Mouse (Mus musculus) forebrain, embryonic 13.5 days (tissue): ENCODE measurements around the gene Tctn1. TPM values are rescaled to one million over a fixed set of nuclear protein-coding genes. Genes with fewer than 3 reads are reported as not detected.
A peak's percentile ranks its signal among the peaks of the same experiment; 100 is the strongest.

Experiments used
- ATAC-seq: fragments of 200-750 bp; cut with Nextera tagmentation; 2 replicates; pipeline ENCODE4 v1.8.0; 2017
- H3K27ac ChIP-seq: fragments of 300-500 bp; sonication (generic); 2 replicates; pipeline ENCODE4 v1.5.1; 2015; ENCODE audit warnings: inconsistent platforms, mild to moderate bottlenecking, moderate library complexity
- H3K27me3 ChIP-seq: fragments of 300-500 bp; sonication (generic); 2 replicates; pipeline ENCODE4 v1.6.1; 2015; ENCODE audit warnings: mild to moderate bottlenecking, inconsistent platforms
- H3K36me3 ChIP-seq: fragments of 300-500 bp; sonication (generic); 2 replicates; pipeline ENCODE4 v1.6.1; 2015; ENCODE audit warnings: mild to moderate bottlenecking, inconsistent platforms; ENCODE audit not compliant: poor library complexity, severe bottlenecking
- H3K4me1 ChIP-seq: fragments of 300-500 bp; sonication (generic); 2 replicates; pipeline ENCODE4 v1.6.1; 2015; ENCODE audit warnings: inconsistent platforms
- H3K4me2 ChIP-seq: fragments of 300-500 bp; sonication (generic); 2 replicates; pipeline ENCODE4 v1.6.1; 2015; ENCODE audit warnings: inconsistent platforms, mild to moderate bottlenecking, moderate library complexity
- H3K4me3 ChIP-seq: fragments of 300-500 bp; sonication (generic); 2 replicates; pipeline ENCODE4 v1.5.1; 2015; ENCODE audit warnings: mild to moderate bottlenecking, inconsistent platforms
- H3K9ac ChIP-seq: fragments of 300-500 bp; sonication (generic); 2 replicates; pipeline ENCODE4 v1.6.1; 2015; ENCODE audit warnings: mild to moderate bottlenecking, inconsistent platforms
- H3K9me3 ChIP-seq: fragments of 300-500 bp; sonication (generic); replicated peaks from 2 replicates; pipeline ENCODE4 v1.6.1; 2016; ENCODE audit warnings: inconsistent platforms
- WGBS: fragments of 180-500 bp; shearing (Covaris S2); methylation state at CpG from one replicate; pipeline ENCODE4 v1.1.7; 2015; 5-methylcytosine and 5-hydroxymethylcytosine counted together
- polyA plus RNA-seq: library from polyadenylated mRNA; unstranded; fragments of >200 nt; fragmentation: Nextera tagmentation; extraction: Ambion mirVana; gene quantifications from 2 replicates; pipeline ENCODE4 v1.2.1, GENCODE M21; 2015

Tctn1 gene
- polyA plus RNA-seq, 1 experiment from 2014 or later = 4.9 TPM

GRCm38 (mm10) chr5:122295113-122295935 is 31.1 kb upstream of the Tctn1 start:
- no peak overlapping the region for H3K9ac ChIP-seq
- no peak for ATAC-seq
- no peaks in the 10 kb centered on the region for H3K9me3 ChIP-seq
- no peaks in the 10 kb centered on the region for H3K36me3 ChIP-seq
- peaks cover 37% of the 10 kb centered on the region for H3K4me1 ChIP-seq
- no peak overlapping the region; the same call in 1 of the 2 replicates for H3K27ac ChIP-seq
- H3K4me3 ChIP-seq = no peak overlapping the region
- H3K27me3 ChIP-seq = no peaks in the 10 kb centered on the region
- WGBS = 79% methylated on average over 14 of the region's 14 CpGs
- no peak overlapping the region for H3K4me2 ChIP-seq

- Histone ChIP-seq H3K27me3 (no peaks in the 10 kb centered on the region), H3K36me3 (peaks cover 8% of the 10 kb centered on the region), H3K9me3 (no peaks in the 10 kb centered on the region), H3K4me2 (no peak overlapping the region), H3K9ac (no peak overlapping the region), H3K4me3 (no peak overlapping the region), H3K4me1 (peaks cover 37% of the 10 kb centered on the region), H3K27ac (peak overlapping the region; percentile 65)
- ATAC-seq = no peak
- 49% methylated on average over 3 of the region's 3 CpGs for WGBS
These were observed 30.0 kb upstream of the Tctn1 start for GRCm38 (mm10) chr5:122294219-122294735.

GRCm38 (mm10) chr5:122293131-122293530 is 28.9 kb upstream of the Tctn1 start:
- Histone ChIP-seq H3K4me3 (no peak overlapping the region), H3K4me1 (peaks cover 37% of the 10 kb centered on the region), H3K4me2 (no peak overlapping the region), H3K27ac (no peak overlapping the region), H3K9me3 (no peaks in the 10 kb centered on the region), H3K36me3 (peaks cover 14% of the 10 kb centered on the region), H3K27me3 (no peaks in the 10 kb centered on the region), H3K9ac (no peak overlapping the region)
- 86% methylated on average over 6 of the region's 6 CpGs for WGBS
- no peak for ATAC-seq

GRCm38 (mm10) chr5:122291553-122292339 is 27.5 kb upstream of the Tctn1 start:
- 75% methylated on average over 17 of the region's 17 CpGs for WGBS
- Histone ChIP-seq H3K27ac (no peak overlapping the region), H3K4me1 (peaks cover 37% of the 10 kb centered on the region)

GRCm38 (mm10) chr5:122291149-122291548 is 26.9 kb upstream of the Tctn1 start:
- Histone ChIP-seq H3K4me2 (no peak overlapping the region), H3K27me3 (no peaks in the 10 kb centered on the region), H3K36me3 (peaks cover 21% of the 10 kb centered on the region), H3K27ac (no peak overlapping the region), H3K9me3 (no peaks in the 10 kb centered on the region), H3K4me3 (no peak overlapping the region), H3K9ac (0 out of 2 replicates have a peak overlapping the region, but pooled peaks have one; percentile 16), H3K4me1 (peaks cover 41% of the 10 kb centered on the region)
- no peak for ATAC-seq
- 71% methylated on average over 6 of the region's 6 CpGs for WGBS

More at GRCm38 (mm10) chr5:122291553-122292339, 27.5 kb upstream of the Tctn1 start:
- H3K4me2 ChIP-seq = no peak overlapping the region
- no peak overlapping the region for H3K9ac ChIP-seq
- peaks cover 21% of the 10 kb centered on the region for H3K36me3 ChIP-seq
- no peaks in the 10 kb centered on the region for H3K27me3 ChIP-seq
- no peaks in the 10 kb centered on the region for H3K9me3 ChIP-seq
- no peak overlapping the region for H3K4me3 ChIP-seq
- no peak for ATAC-seq

GRCm38 (mm10) chr5:122288147-122288811 is 24.0 kb upstream of the Tctn1 start:
- H3K4me1 ChIP-seq = peaks cover 28% of the 10 kb centered on the region
- H3K9ac ChIP-seq = no peak overlapping the region
- no peak overlapping the region for H3K4me2 ChIP-seq
- no peaks in the 10 kb centered on the region for H3K9me3 ChIP-seq
- H3K27ac ChIP-seq = no peak overlapping the region
- H3K36me3 ChIP-seq = peaks cover 21% of the 10 kb centered on the region
- no peak for ATAC-seq
- H3K27me3 ChIP-seq = no peaks in the 10 kb centered on the region
- no peak overlapping the region for H3K4me3 ChIP-seq
- WGBS = 90% methylated on average over 4 of the region's 4 CpGs

GRCm38 (mm10) chr5:122287026-122287425 is 22.8 kb upstream of the Tctn1 start:
- Histone ChIP-seq H3K9ac (no peak overlapping the region), H3K4me1 (peaks cover 18% of the 10 kb centered on the region), H3K36me3 (peaks cover 21% of the 10 kb centered on the region), H3K9me3 (no peaks in the 10 kb centered on the region), H3K4me2 (no peak overlapping the region), H3K27ac (no peak overlapping the region), H3K27me3 (no peaks in the 10 kb centered on the region), H3K4me3 (no peak overlapping the region)
- no peak for ATAC-seq
- WGBS = 98% methylated on average over 4 of the region's 4 CpGs

- peak overlapping the region; percentile 76; the same call in 1 of the 2 replicates for H3K4me3 ChIP-seq
These were observed 21.9 kb upstream of the Tctn1 start for GRCm38 (mm10) chr5:122286191-122286590.

GRCm38 (mm10) chr5:122285767-122286150 is 21.5 kb upstream of the Tctn1 start:
- Histone ChIP-seq H3K9me3 (no peaks in the 10 kb centered on the region), H3K4me1 (peaks cover 19% of the 10 kb centered on the region), H3K27me3 (no peaks in the 10 kb centered on the region), H3K36me3 (peaks cover 21% of the 10 kb centered on the region), H3K4me3 (peak overlapping the region; percentile 76), H3K27ac (no peak overlapping the region), H3K4me2 (peak overlapping the region; percentile 99), H3K9ac (peak overlapping the region; percentile 93; the same call in 1 of the 2 replicates)
- ATAC-seq = no peak
- 50% methylated on average over 7 of the region's 7 CpGs for WGBS

More at GRCm38 (mm10) chr5:122286191-122286590, 21.9 kb upstream of the Tctn1 start:
- Histone ChIP-seq H3K9me3 (no peaks in the 10 kb centered on the region), H3K4me2 (peak overlapping the region; percentile 99), H3K36me3 (peaks cover 21% of the 10 kb centered on the region), H3K4me1 (peaks cover 15% of the 10 kb centered on the region), H3K9ac (no peak overlapping the region; the same call in 1 of the 2 replicates), H3K27ac (no peak overlapping the region), H3K27me3 (no peaks in the 10 kb centered on the region)
- 84% methylated on average over 10 of the region's 10 CpGs for WGBS
- ATAC-seq = no peak

GRCm38 (mm10) chr5:122285029-122285766 is 20.9 kb upstream of the Tctn1 start:
- peaks cover 21% of the 10 kb centered on the region for H3K36me3 ChIP-seq
- peak overlapping the region; percentile 76 for H3K4me3 ChIP-seq
- H3K9me3 ChIP-seq = no peaks in the 10 kb centered on the region
- no peaks in the 10 kb centered on the region for H3K27me3 ChIP-seq
- H3K4me1 ChIP-seq = peaks cover 23% of the 10 kb centered on the region
- H3K27ac ChIP-seq = peak overlapping the region; percentile 80
- ATAC-seq = peak; percentile 22
- WGBS = under 1% methylated on average over 34 of the region's 34 CpGs
- peak overlapping the region; percentile 99 for H3K4me2 ChIP-seq
- peak overlapping the region; percentile 93 for H3K9ac ChIP-seq
